Mouse (Mus musculus) olfactory bulb, adult 2 months (tissue): Measurements from ENCODE around the gene Vsnl1.

Experiments
- CTCF ChIP-seq: fragments of 200-500 bp; IDR thresholded peaks from 2 replicates; pipeline ENCODE4 v1.5.1; 2012; ENCODE audit warnings: low read depth, mild to moderate bottlenecking, low read length, moderate library complexity; ENCODE audit not compliant: insufficient read depth
- POLR2A ChIP-seq: fragments of 200-500 bp; IDR thresholded peaks from 2 replicates; pipeline ENCODE4 v1.6.1; 2012; ENCODE audit warnings: mild to moderate bottlenecking, low read depth, low read length, moderate library complexity; ENCODE audit not compliant: insufficient read depth

DNA sequence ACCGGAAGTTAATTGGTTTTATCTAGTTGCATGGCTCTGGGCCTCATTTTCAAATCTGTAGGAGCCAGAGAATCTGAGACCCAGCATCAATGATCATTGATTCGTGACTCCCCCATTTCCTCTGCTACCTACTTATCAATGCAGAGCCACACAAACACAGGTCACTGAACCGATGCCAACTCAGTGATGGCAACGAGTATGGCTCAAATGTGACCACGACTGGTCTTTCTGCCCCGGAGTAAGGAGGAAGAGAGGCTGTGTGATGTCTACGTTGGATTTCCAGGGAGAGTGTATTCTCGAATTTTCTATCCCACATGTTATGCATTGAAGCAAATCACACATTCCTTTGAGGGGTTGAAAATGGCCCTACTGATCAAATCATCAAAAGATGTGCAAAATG is 2.0 kb downstream of the Vsnl1 start:
- TF ChIP-seq CTCF: no peak
- TF ChIP-seq POLR2A: no peak
